Mouse (Mus musculus) ES-Bruce4 (cell line): Measurements from ENCODE around the gene Acsl6.

Experiments
- CTCF ChIP-seq: IDR thresholded peaks from one replicate; pipeline ENCODE4 v1.8.1; 2011; ENCODE audit warnings: low read depth, low read length
- EP300 ChIP-seq: IDR thresholded peaks from 2 replicates; pipeline ENCODE4 v1.6.1; 2011; ENCODE audit warnings: low read depth, low read length; ENCODE audit not compliant: insufficient read depth
- POLR2A ChIP-seq: IDR thresholded peaks from one replicate; pipeline ENCODE4 v1.8.1; 2011; ENCODE audit warnings: low read length; ENCODE audit not compliant: insufficient read depth

- TF ChIP-seq EP300 (no peak), CTCF (no peak), POLR2A (no peak)
Observed at GRCm38 (mm10) chr11:54390386-54390785, 86.8 kb downstream of the Acsl6 start.
